Mouse (Mus musculus): ENCODE measurements around the gene Nlrp5. TPM values are rescaled to one million over a fixed set of nuclear protein-coding genes. Genes with fewer than 3 reads are reported as not detected.
"Not testable (repeated sequence)": the region's sequence is repeated elsewhere in the genome, so short reads cannot be mapped to it uniquely, and the experiment has no call there.

Nlrp5 gene
- not detected in 2 replicates for polyA plus RNA-seq (2015; fragmentation: Nextera tagmentation; extraction: Ambion mirVana)

DNA sequence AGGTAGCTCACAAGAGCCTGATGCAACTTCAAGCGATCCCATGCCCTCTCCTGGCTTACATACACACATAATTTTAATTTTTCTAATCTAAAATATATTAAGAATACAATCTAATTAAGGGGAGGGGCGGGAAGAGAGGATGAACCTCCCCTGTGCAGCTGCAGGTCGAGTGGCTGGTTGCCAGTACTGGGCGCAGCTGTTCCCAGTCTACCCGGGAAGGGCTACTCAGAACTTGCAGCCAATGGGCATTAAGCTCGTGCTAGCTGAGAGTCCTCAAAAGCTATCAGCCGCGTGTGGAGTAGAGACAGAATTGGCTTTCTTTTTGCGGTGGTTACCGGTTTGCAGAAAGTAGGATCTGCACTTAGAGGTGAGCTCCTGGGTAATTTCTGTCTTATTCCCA lies at the start of gene Nlrp5:
Gene Nlrp5, plus strand, starts transcription at position 301 of the 400 bp plus-strand sequence.
- Histone ChIP-seq H3K9me3 (ENCODE audit: control insufficient read depth, low read length) (no peaks in the 10 kb centered on the region), H3K4me2 (replicated peaks; ENCODE audit: low read depth) (no peak within 1 kb of the TSS), H3K4me1 (replicated peaks; ENCODE audit: control insufficient read depth, insufficient read depth) (no peaks in the 10 kb centered on the region), H3K27me3 (ENCODE audit: control insufficient read depth, insufficient read depth, low read length) (no peaks in the 10 kb centered on the region), H3K4me3 (ENCODE audit: low read depth, low read length) (no peak within 1 kb of the TSS), H3K27ac (replicated peaks) (no peak within 1 kb of the TSS), H3K36me3 (ENCODE audit: control insufficient read depth, insufficient read depth, low read length) (no peaks in the 10 kb centered on the region), H3K9ac (ENCODE audit: low read length) (no peak within 1 kb of the TSS)
- no peak for DNase-seq (ENCODE audit: low spot score)
- TF ChIP-seq CTCF (IDR thresholded peaks at IDR 0.05; ENCODE audit: low read depth) (no peak), EP300 (optimal IDR thresholded peaks at IDR 0.05) (no peak)
- no peak for ATAC-seq (ENCODE audit: low FRiP score, low TSS enrichment)
- WGBS, result 68% methylated on average over 10 of the region's 10 CpGs

DNA sequence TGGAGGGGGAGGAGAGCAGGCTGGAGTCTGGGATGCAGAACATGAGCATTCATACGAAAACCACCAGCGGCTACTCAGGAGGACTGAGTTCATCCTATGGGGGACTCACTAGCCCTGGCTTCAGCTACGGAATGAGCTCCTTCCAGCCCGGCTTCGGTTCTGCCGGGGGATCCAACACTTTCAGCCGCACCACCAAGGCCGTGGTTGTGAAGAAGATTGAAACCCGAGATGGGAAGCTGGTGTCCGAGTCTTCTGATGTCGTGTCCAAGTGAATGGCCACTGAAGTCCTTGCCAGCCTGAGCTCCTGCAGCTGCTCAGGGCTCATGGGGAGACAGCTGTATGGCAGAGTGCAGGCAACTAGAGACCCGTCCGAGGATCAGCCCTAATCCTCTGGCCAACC lies 27.4 kb upstream of the Nlrp5 start:
- H3K27me3 ChIP-seq (ENCODE audit: control insufficient read depth, insufficient read depth, low read length); H3K27ac ChIP-seq (replicated peaks); H3K36me3 ChIP-seq (ENCODE audit: control insufficient read depth, insufficient read depth, low read length); H3K9me3 ChIP-seq (ENCODE audit: control insufficient read depth, low read length); H3K4me1 ChIP-seq (replicated peaks; ENCODE audit: control insufficient read depth, insufficient read depth); H3K9ac ChIP-seq (ENCODE audit: low read length); ATAC-seq (ENCODE audit: low FRiP score, low TSS enrichment); H3K4me3 ChIP-seq (ENCODE audit: low read depth, low read length); H3K4me2 ChIP-seq (replicated peaks; ENCODE audit: low read depth); DNase-seq (ENCODE audit: low spot score): not testable (repeated sequence)
- WGBS, result 91% methylated on average over 10 of the region's 13 CpGs

DNA sequence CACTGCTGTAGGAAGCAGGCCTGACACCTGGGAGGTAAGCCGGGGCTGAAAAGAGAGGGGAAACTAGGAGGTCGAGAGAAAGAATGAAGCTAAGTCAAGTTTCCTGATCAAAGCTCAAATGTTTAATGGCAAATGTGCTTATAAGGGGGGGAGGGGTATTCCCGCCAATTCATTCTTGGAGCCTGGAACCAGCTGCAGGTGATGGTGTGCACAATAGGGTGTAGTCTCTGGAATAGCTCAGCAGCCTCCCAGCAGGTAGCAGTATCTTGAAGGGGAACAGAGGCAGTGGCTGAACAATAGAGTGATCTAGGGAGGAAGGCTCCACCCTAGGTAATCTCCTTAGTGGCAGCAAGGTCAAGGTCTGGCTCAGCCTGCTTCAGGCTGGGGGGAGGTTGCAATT lies 84.5 kb downstream of the Nlrp5 start:
- H3K36me3 ChIP-seq (ENCODE audit: control insufficient read depth, insufficient read depth, low read length); H3K9ac ChIP-seq (ENCODE audit: low read length); H3K4me3 ChIP-seq (ENCODE audit: low read depth, low read length); H3K4me1 ChIP-seq (replicated peaks; ENCODE audit: control insufficient read depth, insufficient read depth); H3K27ac ChIP-seq (replicated peaks); DNase-seq (ENCODE audit: low spot score); H3K27me3 ChIP-seq (ENCODE audit: control insufficient read depth, insufficient read depth, low read length); ATAC-seq (ENCODE audit: low FRiP score, low TSS enrichment); H3K9me3 ChIP-seq (ENCODE audit: control insufficient read depth, low read length); H3K4me2 ChIP-seq (replicated peaks; ENCODE audit: low read depth): not testable (repeated sequence)
- 72% methylated on average over 3 of the region's 3 CpGs for WGBS

DNA sequence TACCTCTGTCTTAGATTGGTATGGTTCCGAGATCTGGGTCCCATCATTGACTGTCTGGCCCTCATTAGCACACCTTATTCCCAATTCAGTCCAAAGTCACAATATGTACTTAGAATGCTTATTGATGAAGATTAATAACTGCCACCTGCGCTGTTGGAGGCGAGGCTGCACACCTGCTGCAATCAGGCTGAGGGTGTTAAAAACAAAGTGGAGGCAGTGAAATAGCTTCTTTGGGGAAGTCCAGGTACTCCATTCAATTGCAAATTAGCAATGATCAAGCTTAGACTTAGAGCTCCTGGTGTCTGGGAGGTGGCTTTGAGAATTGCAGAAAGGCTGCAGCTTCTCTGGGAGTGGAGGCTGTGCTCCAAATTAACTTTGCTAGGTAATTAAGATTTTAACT lies 85.1 kb downstream of the Nlrp5 start:
- WGBS, result 61% methylated on average over 3 of the region's 3 CpGs
- not testable (repeated sequence) for H3K9ac ChIP-seq (ENCODE audit: low read length); H3K4me3 ChIP-seq (ENCODE audit: low read depth, low read length); H3K4me2 ChIP-seq (replicated peaks; ENCODE audit: low read depth); H3K27ac ChIP-seq (replicated peaks); H3K9me3 ChIP-seq (ENCODE audit: control insufficient read depth, low read length); ATAC-seq (ENCODE audit: low FRiP score, low TSS enrichment); DNase-seq (ENCODE audit: low spot score); H3K36me3 ChIP-seq (ENCODE audit: control insufficient read depth, insufficient read depth, low read length); H3K4me1 ChIP-seq (replicated peaks; ENCODE audit: control insufficient read depth, insufficient read depth); H3K27me3 ChIP-seq (ENCODE audit: control insufficient read depth, insufficient read depth, low read length)

- not testable (repeated sequence) for ATAC-seq (ENCODE audit: low FRiP score, low TSS enrichment); H3K27me3 ChIP-seq (ENCODE audit: control insufficient read depth, insufficient read depth, low read length); H3K4me1 ChIP-seq (replicated peaks; ENCODE audit: control insufficient read depth, insufficient read depth); H3K36me3 ChIP-seq (ENCODE audit: control insufficient read depth, insufficient read depth, low read length); H3K9ac ChIP-seq (ENCODE audit: low read length); H3K4me2 ChIP-seq (replicated peaks; ENCODE audit: low read depth); H3K4me3 ChIP-seq (ENCODE audit: low read depth, low read length); H3K9me3 ChIP-seq (ENCODE audit: control insufficient read depth, low read length); DNase-seq (ENCODE audit: low spot score); H3K27ac ChIP-seq (replicated peaks)
- 74% methylated on average over 2 of the region's 2 CpGs for WGBS
These were observed 87.2 kb downstream of the Nlrp5 start for GRCm38 (mm10) chr7:23472886-23473285.

Small RNA genes within 50 kb of the gene (microRNA-seq; reads per million reads assigned to microRNA genes)
- gene Gm25196, result not detected

Other genes starting within 250 kb of the Nlrp5 start
- gene Gm10662, start 241.4 kb upstream of the Nlrp5 start, polyA plus RNA-seq (2015; fragmentation: Nextera tagmentation; extraction: Ambion mirVana), result not detected in 2 replicates
- gene Vmn1r165, start 168.6 kb upstream of the Nlrp5 start, polyA plus RNA-seq (2015; fragmentation: Nextera tagmentation; extraction: Ambion mirVana), result not detected in 2 replicates
- gene Vmn1r166, start 134.2 kb upstream of the Nlrp5 start, polyA plus RNA-seq (2015; fragmentation: Nextera tagmentation; extraction: Ambion mirVana), result not detected in 2 replicates
- gene Gm6902, start 107.0 kb upstream of the Nlrp5 start, polyA plus RNA-seq (2015; fragmentation: Nextera tagmentation; extraction: Ambion mirVana), result not detected in 2 replicates
- gene Nlrp4e, start 84.7 kb upstream of the Nlrp5 start, polyA plus RNA-seq (2015; fragmentation: Nextera tagmentation; extraction: Ambion mirVana), result not detected in 2 replicates
- not detected in 2 replicates for gene Vmn1r167, start 121.3 kb downstream of the Nlrp5 start, polyA plus RNA-seq (2015; fragmentation: Nextera tagmentation; extraction: Ambion mirVana)
- gene Vmn1r168, start 153.8 kb downstream of the Nlrp5 start, polyA plus RNA-seq (2015; fragmentation: Nextera tagmentation; extraction: Ambion mirVana), result not detected in 2 replicates
- not detected in 2 replicates for gene Vmn1r169, start 189.6 kb downstream of the Nlrp5 start, polyA plus RNA-seq (2015; fragmentation: Nextera tagmentation; extraction: Ambion mirVana)
- not detected in 2 replicates for gene Vmn1r170, start 220.3 kb downstream of the Nlrp5 start, polyA plus RNA-seq (2015; fragmentation: Nextera tagmentation; extraction: Ambion mirVana)
- not detected in 2 replicates for gene Vmn1r171, start 244.8 kb downstream of the Nlrp5 start, polyA plus RNA-seq (2015; fragmentation: Nextera tagmentation; extraction: Ambion mirVana)